Mouse (Mus musculus) layer of hippocampus, adult 2 months (tissue): ENCODE measurements at regions not wholly inside any gene's neighbourhood (a gene's known extent, or its start where the extent isn't known, plus 50 kb on each side); places are given as distances from the start of the nearest gene placed in this dataset.
"Not testable (repeated sequence)": the region's sequence is repeated elsewhere in the genome, so short reads cannot be mapped to it uniquely, and the experiment has no call there.

ENCODE experiments used
- DNase-seq, 2 experiments: peaks; one replicate each; pipeline ENCODE4 v3.0.0; 2022; ENCODE audit warnings: low spot score in 2 of 2
- H3K27ac ChIP-seq: fragments of 200-600 bp; 2 replicates; pipeline ENCODE4 v1.8.1; 2022
- H3K4me3 ChIP-seq: fragments of 200-600 bp; 2 replicates; pipeline ENCODE4 v1.8.1; 2022; ENCODE audit warnings: mild to moderate bottlenecking
- CTCF ChIP-seq: fragments of 200-600 bp; conservative IDR thresholded peaks from 2 replicates; pipeline ENCODE4 v1.8.1; 2022; ENCODE audit warnings: antibody characterized with exemption, mild to moderate bottlenecking, moderate library complexity

GRCm38 (mm10) chrX:41216827-41217226 lies 183.8 kb upstream of the Gria3 start:
- Histone ChIP-seq H3K27ac (no peak overlapping the region), H3K4me3 (no peak overlapping the region)
- TF ChIP-seq CTCF = no peak
- peak in 1 of 2 experiments; percentile 0 for DNase-seq

- not testable (repeated sequence) for H3K4me3 ChIP-seq, H3K27ac ChIP-seq, DNase-seq
Measured at GRCm38 (mm10) chrX:41249739-41250138, 150.9 kb upstream of the Gria3 start.

- no peak for DNase-seq
- Histone ChIP-seq H3K4me3 (no peak overlapping the region), H3K27ac (no peak overlapping the region)
- no peak for TF ChIP-seq CTCF
Measured at GRCm38 (mm10) chrX:41252923-41253322, 147.7 kb upstream of the Gria3 start.

DNA sequence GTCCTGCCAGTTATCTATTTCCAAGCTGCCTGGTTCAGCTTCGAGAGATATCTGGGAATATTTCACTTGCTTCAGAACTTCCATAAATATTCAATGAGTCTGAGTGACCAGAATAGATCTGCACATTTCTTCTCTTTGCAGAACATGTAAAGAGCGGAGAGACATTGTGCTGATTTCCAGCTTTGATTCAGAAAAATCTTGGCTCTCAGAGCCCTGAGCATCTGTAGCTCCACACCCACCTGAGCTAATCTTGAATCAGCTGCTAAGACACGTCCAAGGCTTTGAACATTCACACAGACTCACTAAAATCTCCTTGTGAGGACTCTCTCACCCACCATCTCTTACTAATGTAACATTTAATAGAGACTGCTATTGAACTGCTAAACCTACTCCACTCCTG lies 146.0 kb upstream of the Gria3 start:
- peak; percentile 10 to 52 for DNase-seq
- H3K4me3 ChIP-seq = no peak overlapping the region
- H3K27ac ChIP-seq = no peak overlapping the region
- TF ChIP-seq CTCF = no peak

DNA sequence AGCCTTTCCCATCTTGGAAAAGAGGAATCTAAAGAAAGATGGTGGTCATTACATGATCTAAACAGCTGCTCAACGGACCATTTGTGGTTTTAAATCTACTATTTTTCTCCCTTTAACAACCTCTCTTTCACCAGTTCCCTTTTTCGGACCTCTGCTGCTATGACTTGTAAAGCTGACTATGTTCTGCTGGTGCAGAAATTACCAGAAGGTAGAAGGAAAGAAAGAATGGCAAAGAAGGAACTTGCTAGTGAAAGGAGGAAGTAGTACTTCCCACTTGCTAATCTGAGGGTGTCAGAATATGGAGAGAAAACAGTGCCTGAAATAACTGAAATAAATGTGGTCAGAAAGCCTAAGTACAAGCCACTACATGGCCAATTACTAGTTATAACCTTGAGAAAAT lies 109.6 kb upstream of the Gria3 start:
- H3K4me3 ChIP-seq = no peak overlapping the region
- H3K27ac ChIP-seq = no peak overlapping the region
- TF ChIP-seq CTCF = no peak
- no peak for DNase-seq

GRCm38 (mm10) chrX:41316493-41316892 lies 84.2 kb upstream of the Gria3 start:
- DNase-seq = no peak
- no peak overlapping the region for H3K4me3 ChIP-seq
- no peak for TF ChIP-seq CTCF
- no peak overlapping the region for H3K27ac ChIP-seq

- Histone ChIP-seq H3K27ac (no peak overlapping the region), H3K4me3 (no peak overlapping the region)
- TF ChIP-seq CTCF = no peak
- no peak for DNase-seq
Measured at GRCm38 (mm10) chrX:41317740-41318139, 82.9 kb upstream of the Gria3 start.

GRCm38 (mm10) chrX:41319896-41320295 lies 80.8 kb upstream of the Gria3 start:
- Histone ChIP-seq H3K4me3 (no peak overlapping the region), H3K27ac (no peak overlapping the region)
- no peak for TF ChIP-seq CTCF
- no peak for DNase-seq
